Mouse (Mus musculus) intestine, embryonic 14.5 days (tissue): Measurements from ENCODE around the gene Btbd2. TPM values are rescaled to one million over a fixed set of nuclear protein-coding genes. Genes with fewer than 3 reads are reported as not detected.
"Not testable (repeated sequence)": the region's sequence is repeated elsewhere in the genome, so short reads cannot be mapped to it uniquely, and the experiment has no call there.

Source experiments
- ATAC-seq: fragments of 200-750 bp; cut with Nextera tagmentation; replicated peaks from 2 replicates; pipeline ENCODE4 v1.8.0; 2017; ENCODE audit warnings: low read depth, moderate number of reproducible peaks, moderate TSS enrichment, moderate library complexity; ENCODE audit not compliant: low FRiP score, low TSS enrichment
- DNase-seq: peaks from one replicate; pipeline ENCODE4 v3.0.0-alpha.2; 2018; ENCODE audit warnings: low spot score
- H3K27ac ChIP-seq: fragments of 300-500 bp; sonication (generic); 2 replicates; pipeline ENCODE4 v1.5.1; 2014; ENCODE audit warnings: low read depth, mild to moderate bottlenecking, control low read depth
- H3K27me3 ChIP-seq: fragments of 300-500 bp; sonication (generic); replicated peaks from 2 replicates; pipeline ENCODE4 v1.6.1; 2014; ENCODE audit warnings: low read length, control low read depth; ENCODE audit not compliant: control insufficient read depth, insufficient read depth
- H3K36me3 ChIP-seq: fragments of 300-500 bp; sonication (generic); 2 replicates; pipeline ENCODE4 v1.6.1; 2014; ENCODE audit warnings: low read length, control low read depth; ENCODE audit not compliant: control insufficient read depth, insufficient read depth
- H3K4me1 ChIP-seq: fragments of 300-500 bp; sonication (generic); replicated peaks from 2 replicates; pipeline ENCODE4 v1.6.1; 2014; ENCODE audit warnings: low read length, control low read depth, mixed read lengths; ENCODE audit not compliant: control insufficient read depth, insufficient read depth
- H3K4me2 ChIP-seq: fragments of 300-500 bp; sonication (generic); 2 replicates; pipeline ENCODE4 v1.6.1; 2014; ENCODE audit warnings: low read length
- H3K4me3 ChIP-seq: fragments of 300-500 bp; sonication (generic); 2 replicates; pipeline ENCODE4 v1.5.1; 2014; ENCODE audit warnings: low read depth, low read length, control low read depth, mixed read lengths
- H3K9ac ChIP-seq: fragments of 300-500 bp; sonication (generic); 2 replicates; pipeline ENCODE4 v1.6.1; 2014; ENCODE audit warnings: mild to moderate bottlenecking, low read length
- H3K9me3 ChIP-seq: fragments of 300-500 bp; sonication (generic); 2 replicates; pipeline ENCODE4 v1.6.1; 2016; ENCODE audit warnings: low read length, control low read depth; ENCODE audit not compliant: control insufficient read depth
- WGBS: fragments of 180-500 bp; shearing (Covaris S2); extraction: QIAGEN DNeasy Blood & Tissue Kit; methylation state at CpG from one replicate; pipeline ENCODE4 v1.1.7; 2014; 5-methylcytosine and 5-hydroxymethylcytosine counted together
- polyA plus RNA-seq: library from polyadenylated mRNA; unstranded; fragments of >200 nt; fragmentation: Nextera tagmentation; extraction: Ambion mirVana; gene quantifications from 2 replicates; pipeline ENCODE4 v1.2.1, GENCODE M21; 2014

Gene Btbd2
- polyA plus RNA-seq, 1 experiment from 2014 or later: 73.1 TPM

GRCm38 (mm10) chr10:80611905-80612304 lies 45.0 kb downstream of the Btbd2 start:
- Histone ChIP-seq H3K4me1 (no peaks in the 10 kb centered on the region), H3K4me2 (no peak overlapping the region), H3K27me3 (no peaks in the 10 kb centered on the region), H3K27ac (no peak overlapping the region), H3K9me3 (no peaks in the 10 kb centered on the region), H3K9ac (no peak overlapping the region), H3K4me3 (no peak overlapping the region), H3K36me3 (peaks cover 76% of the 10 kb centered on the region)
- WGBS: 91% methylated on average over 3 of the region's 3 CpGs
- DNase-seq (no peak), ATAC-seq (no peak)

GRCm38 (mm10) chr10:80611024-80611423 lies 45.8 kb downstream of the Btbd2 start:
- Histone ChIP-seq H3K9ac (no peak overlapping the region), H3K27ac (no peak overlapping the region), H3K4me1 (no peaks in the 10 kb centered on the region), H3K4me2 (no peak overlapping the region), H3K4me3 (no peak overlapping the region), H3K36me3 (peaks cover 79% of the 10 kb centered on the region), H3K9me3 (no peaks in the 10 kb centered on the region), H3K27me3 (no peaks in the 10 kb centered on the region)
- ATAC-seq (0 out of 2 replicates have a peak, but pooled peaks have one; percentile 25), DNase-seq (peak; percentile 65)
- WGBS: 71% methylated on average over 4 of the region's 4 CpGs

GRCm38 (mm10) chr10:80610116-80610785 lies 46.6 kb downstream of the Btbd2 start:
- DNase-seq (no peak), ATAC-seq (no peak)
- H3K4me1 ChIP-seq: no peaks in the 10 kb centered on the region
- H3K9ac ChIP-seq: no peak overlapping the region
- no peak overlapping the region for H3K4me2 ChIP-seq
- WGBS: 92% methylated on average over 9 of the region's 9 CpGs
- H3K9me3 ChIP-seq: no peaks in the 10 kb centered on the region
- no peaks in the 10 kb centered on the region for H3K27me3 ChIP-seq
- H3K36me3 ChIP-seq: peaks cover 72% of the 10 kb centered on the region
- H3K27ac ChIP-seq: no peak overlapping the region
- H3K4me3 ChIP-seq: no peak overlapping the region

- peaks cover 2% of the 10 kb centered on the region; the same call in 1 of the 2 replicates for H3K4me1 ChIP-seq
- DNase-seq (no peak), ATAC-seq (no peak)
- no peak overlapping the region for H3K9ac ChIP-seq
- no peak overlapping the region for H3K4me2 ChIP-seq
- H3K36me3 ChIP-seq: peaks cover 64% of the 10 kb centered on the region
- H3K27me3 ChIP-seq: no peaks in the 10 kb centered on the region
- no peaks in the 10 kb centered on the region for H3K9me3 ChIP-seq
- H3K4me3 ChIP-seq: no peak overlapping the region
- WGBS: 89% methylated on average over 10 of the region's 10 CpGs
- no peak overlapping the region for H3K27ac ChIP-seq
These were observed 47.5 kb downstream of the Btbd2 start for GRCm38 (mm10) chr10:80609269-80609924.

- H3K27me3 ChIP-seq: no peaks in the 10 kb centered on the region
- no peak overlapping the region for H3K27ac ChIP-seq
- H3K36me3 ChIP-seq: peaks cover 57% of the 10 kb centered on the region
- no peak for ATAC-seq
- H3K9ac ChIP-seq: no peak overlapping the region
- H3K4me2 ChIP-seq: no peak overlapping the region
- DNase-seq: no peak
- no peaks in the 10 kb centered on the region for H3K9me3 ChIP-seq
- peaks cover 12% of the 10 kb centered on the region for H3K4me1 ChIP-seq
- H3K4me3 ChIP-seq: no peak overlapping the region
- WGBS: 83% methylated on average over 3 of the region's 3 CpGs
These were observed 48.4 kb downstream of the Btbd2 start for GRCm38 (mm10) chr10:80608435-80608834.

- Histone ChIP-seq H3K4me3 (no peak overlapping the region), H3K9ac (no peak overlapping the region), H3K4me2 (no peak overlapping the region), H3K4me1 (peaks cover 18% of the 10 kb centered on the region), H3K36me3 (peaks cover 49% of the 10 kb centered on the region), H3K27me3 (no peaks in the 10 kb centered on the region), H3K9me3 (no peaks in the 10 kb centered on the region), H3K27ac (no peak overlapping the region)
- DNase-seq (no peak), ATAC-seq (no peak)
- 94% methylated on average over 34 of the region's 34 CpGs for WGBS
These were observed 50.0 kb downstream of the Btbd2 start for GRCm38 (mm10) chr10:80606737-80607350.

GRCm38 (mm10) chr10:80606306-80606705 lies 50.6 kb downstream of the Btbd2 start:
- H3K4me2 ChIP-seq: no peak overlapping the region
- ATAC-seq (no peak), DNase-seq (no peak)
- H3K27me3 ChIP-seq: no peaks in the 10 kb centered on the region
- no peak overlapping the region for H3K4me3 ChIP-seq
- no peaks in the 10 kb centered on the region for H3K9me3 ChIP-seq
- peaks cover 45% of the 10 kb centered on the region for H3K36me3 ChIP-seq
- no peak overlapping the region for H3K9ac ChIP-seq
- H3K27ac ChIP-seq: no peak overlapping the region
- WGBS: 92% methylated on average over 22 of the region's 23 CpGs
- H3K4me1 ChIP-seq: peaks cover 18% of the 10 kb centered on the region

GRCm38 (mm10) chr10:80605721-80606120 lies 51.1 kb downstream of the Btbd2 start, which contains the start of gene Gm49322:
TSS of gene Gm49322 (plus strand) at chr10:80606021.
- not testable (repeated sequence) for H3K27me3 ChIP-seq, DNase-seq, ATAC-seq, H3K9me3 ChIP-seq, H3K9ac ChIP-seq, H3K27ac ChIP-seq, H3K4me2 ChIP-seq, H3K4me3 ChIP-seq
- H3K36me3 ChIP-seq: peaks cover 45% of the 10 kb centered on the region
- peaks cover 18% of the 10 kb centered on the region for H3K4me1 ChIP-seq
- 81% methylated on average over 4 of the region's 4 CpGs for WGBS
